Mouse (Mus musculus): ENCODE data around the gene Ucp2. TPM values are rescaled to one million over a fixed set of nuclear protein-coding genes. Genes with fewer than 3 reads are reported as not detected.

The Ucp2 gene
- 47.7 TPM for polyA plus RNA-seq (2021)

DNA sequence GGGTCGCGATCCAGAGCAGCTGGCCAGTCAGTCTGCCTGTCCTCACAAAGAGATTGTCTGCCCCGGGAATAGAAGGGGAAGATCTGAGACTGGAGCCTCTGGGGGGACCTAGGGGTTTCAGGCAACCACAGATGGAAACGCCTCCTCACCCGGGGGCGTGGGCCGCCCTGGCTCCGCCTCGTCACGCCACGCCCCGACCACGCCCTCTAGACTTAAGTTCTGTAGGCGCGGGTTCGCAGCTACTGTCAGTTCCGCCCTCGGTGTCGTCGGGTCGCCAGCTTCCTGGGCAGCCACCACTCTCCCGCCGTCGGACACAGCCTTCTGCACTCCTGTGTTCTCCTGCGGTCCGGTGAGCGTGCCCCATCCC lies at the start of gene Ucp2:
Gene Ucp2 (plus strand): TSS at position 221 of the 367 bp plus-strand sequence.
- no peaks in the 10 kb centered on the region for H3K27me3 ChIP-seq
- ChIA-PET POLR2A (no interaction called here), CTCF (no interaction called here)
- DNase-seq (ENCODE audit: low read depth, low spot score) (no peak), ATAC-seq (no peak)
- in situ Hi-C loops (cut with MboI; ENCODE audit: low pct_unique_long_range_greater_than_20kb), result no loop called here
- no peak for TF ChIP-seq CTCF (IDR thresholded peaks at IDR 0.05)

- ATAC-seq (no peak), DNase-seq (ENCODE audit: low read depth, low spot score) (no peak)
- no peak for TF ChIP-seq CTCF (IDR thresholded peaks at IDR 0.05)
- POLR2A ChIA-PET, result no interaction called here
- in situ Hi-C loops (cut with MboI; ENCODE audit: low pct_unique_long_range_greater_than_20kb), result no loop called here
- H3K27me3 ChIP-seq, result no peaks in the 10 kb centered on the region
- CTCF ChIA-PET, result interaction anchor here (1.6 kb wide), 1 partner anchor 14 kb away, joined by 6 read pairs; no protein-coding TSS in a partner anchor
Measured at GRCm38 (mm10) chr7:100443728-100444127, 49.4 kb upstream of the Ucp2 start.

DNA sequence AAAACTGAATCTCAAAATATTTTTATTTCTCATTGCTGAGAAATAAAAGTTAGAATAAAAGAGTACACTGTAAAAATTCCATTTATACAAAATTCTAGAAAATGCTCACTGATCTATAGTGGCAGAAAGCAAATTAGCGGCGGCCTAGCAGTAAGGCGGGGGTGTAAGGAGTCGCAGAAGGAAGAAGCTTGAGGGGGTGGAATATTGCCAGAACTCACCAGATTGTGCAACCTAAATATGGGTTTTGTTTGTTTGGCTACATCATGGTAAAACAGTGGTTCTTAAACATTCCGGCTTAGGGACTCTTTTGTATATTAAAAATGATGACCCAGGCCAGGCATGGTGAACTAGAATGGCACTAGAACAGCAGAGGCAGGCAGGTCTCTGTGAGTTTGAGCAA lies 46.9 kb upstream of the Ucp2 start:
- TF ChIP-seq CTCF (IDR thresholded peaks at IDR 0.05), result no peak
- ChIA-PET CTCF (no interaction called here), POLR2A (no interaction called here)
- in situ Hi-C loops (cut with MboI; ENCODE audit: low pct_unique_long_range_greater_than_20kb), result no loop called here
- DNase-seq (ENCODE audit: low read depth, low spot score), result no peak
- no peak for ATAC-seq
- no peaks in the 10 kb centered on the region for H3K27me3 ChIP-seq

- DNase-seq (ENCODE audit: low read depth, low spot score) (no peak), ATAC-seq (no peak)
- H3K27me3 ChIP-seq, result no peaks in the 10 kb centered on the region
- no peak for TF ChIP-seq CTCF (IDR thresholded peaks at IDR 0.05)
- in situ Hi-C loops (cut with MboI; ENCODE audit: low pct_unique_long_range_greater_than_20kb), result no loop called here
- ChIA-PET CTCF (no interaction called here), POLR2A (interaction anchor here (1.5 kb wide), 1 partner anchor 22 kb away, joined by 3 read pairs; no protein-coding TSS in a partner anchor)
Measured at GRCm38 (mm10) chr7:100448530-100448929, 44.6 kb upstream of the Ucp2 start.

GRCm38 (mm10) chr7:100448985-100449384 lies 44.2 kb upstream of the Ucp2 start:
- POLR2A ChIA-PET, result interaction anchor here (1.5 kb wide), 1 partner anchor 22 kb away, joined by 3 read pairs; no protein-coding TSS in a partner anchor
- no peak for ATAC-seq
- in situ Hi-C loops (cut with MboI; ENCODE audit: low pct_unique_long_range_greater_than_20kb), result no loop called here
- CTCF ChIA-PET, result interaction anchor here (1.6 kb wide), 1 partner anchor 8 kb away, joined by 5 read pairs; no protein-coding TSS in a partner anchor
- no peaks in the 10 kb centered on the region for H3K27me3 ChIP-seq
- no peak for TF ChIP-seq CTCF (IDR thresholded peaks at IDR 0.05)
- no peak for DNase-seq (ENCODE audit: low read depth, low spot score)

DNA sequence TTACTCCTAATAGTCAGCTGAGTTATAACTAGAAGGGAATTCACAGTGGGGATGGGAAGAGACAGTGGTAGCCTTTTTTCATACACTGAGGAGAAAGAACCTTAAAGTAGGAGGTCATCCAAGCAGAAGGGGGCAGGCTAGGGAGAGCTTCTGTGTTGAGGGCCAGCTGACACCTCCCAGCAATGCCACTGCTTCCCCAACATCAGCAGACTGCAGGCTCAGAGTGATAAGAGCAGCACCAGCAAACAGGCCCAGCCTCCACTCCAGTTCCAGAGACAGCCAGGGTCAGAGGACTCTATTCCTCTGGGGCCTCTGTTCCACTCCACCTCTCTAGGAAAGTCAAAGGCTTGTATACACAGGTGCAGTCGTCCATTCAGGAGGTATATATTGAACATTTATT lies 35.0 kb upstream of the Ucp2 start:
- no peak for ATAC-seq
- ChIA-PET POLR2A (no interaction called here), CTCF (interaction anchor here (1.1 kb wide), 1 partner anchor 15 kb away, joined by 3 read pairs; no protein-coding TSS in a partner anchor)
- H3K27me3 ChIP-seq, result no peaks in the 10 kb centered on the region
- TF ChIP-seq CTCF (IDR thresholded peaks at IDR 0.05), result no peak
- DNase-seq (ENCODE audit: low read depth, low spot score), result no peak
- in situ Hi-C loops (cut with MboI; ENCODE audit: low pct_unique_long_range_greater_than_20kb), result no loop called here

DNA sequence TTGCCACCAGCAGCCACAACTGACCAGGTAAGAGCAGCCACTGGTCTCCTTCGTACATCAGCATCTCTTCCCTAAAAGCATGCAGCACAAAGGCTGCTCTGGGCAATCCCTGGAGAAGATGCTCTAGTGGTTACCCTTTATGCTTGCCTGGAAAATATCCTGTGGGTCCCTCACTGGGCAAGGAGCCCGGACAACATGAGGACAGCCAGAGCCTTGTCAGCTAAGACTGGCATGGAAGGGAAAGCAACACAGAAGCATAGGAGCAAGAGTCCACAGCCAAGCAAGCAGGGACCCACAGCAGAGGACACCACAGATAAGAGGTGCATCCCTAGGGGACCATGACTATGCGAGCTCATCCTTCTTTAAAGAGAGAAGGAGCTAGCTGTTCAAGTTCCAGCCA lies 33.3 kb upstream of the Ucp2 start:
- ATAC-seq (no peak), DNase-seq (ENCODE audit: low read depth, low spot score) (no peak)
- CTCF ChIA-PET, result no interaction called here
- H3K27me3 ChIP-seq, result no peaks in the 10 kb centered on the region
- in situ Hi-C loops (cut with MboI; ENCODE audit: low pct_unique_long_range_greater_than_20kb), result no loop called here
- POLR2A ChIA-PET, result interaction anchor here (1.1 kb wide), 1 partner anchor 27 kb away, joined by 4 read pairs; no protein-coding TSS in a partner anchor
- TF ChIP-seq CTCF (IDR thresholded peaks at IDR 0.05), result no peak

GRCm38 (mm10) chr7:100461621-100462151 lies 31.5 kb upstream of the Ucp2 start:
- peak; percentile 67 for DNase-seq (ENCODE audit: low read depth, low spot score)
- in situ Hi-C loops (cut with MboI; ENCODE audit: low pct_unique_long_range_greater_than_20kb), result no loop called here
- POLR2A ChIA-PET, result no interaction called here
- H3K27me3 ChIP-seq, result no peaks in the 10 kb centered on the region
- TF ChIP-seq CTCF (IDR thresholded peaks at IDR 0.05), result no peak
- CTCF ChIA-PET, result interaction anchor here (1.1 kb wide), 1 partner anchor 33 kb away, joined by 5 read pairs; no protein-coding TSS in a partner anchor
- peak; percentile 34 for ATAC-seq

DNA sequence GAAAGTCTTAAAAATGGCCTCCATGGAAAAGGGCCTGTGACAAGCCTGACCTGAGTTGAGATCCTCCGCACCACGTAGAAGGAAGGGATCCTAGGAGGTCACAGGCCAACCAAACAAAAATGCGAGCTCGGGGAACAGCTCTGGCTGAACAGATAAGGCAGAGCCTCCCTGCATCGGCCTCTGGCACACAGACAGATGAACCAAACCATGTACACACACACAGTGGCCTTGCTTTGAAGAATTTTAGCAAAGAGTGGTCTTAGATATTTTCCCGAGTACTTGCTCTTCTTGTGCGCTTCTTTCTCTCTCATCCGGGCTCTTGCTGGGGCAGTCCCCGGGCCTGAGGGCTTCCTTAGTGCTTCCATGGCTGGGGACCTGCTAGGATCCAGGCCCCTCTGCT lies 29.9 kb upstream of the Ucp2 start:
- DNase-seq (ENCODE audit: low read depth, low spot score) (no peak), ATAC-seq (no peak)
- TF ChIP-seq CTCF (IDR thresholded peaks at IDR 0.05), result no peak
- in situ Hi-C loops (cut with MboI; ENCODE audit: low pct_unique_long_range_greater_than_20kb), result no loop called here
- H3K27me3 ChIP-seq, result no peaks in the 10 kb centered on the region
- CTCF ChIA-PET, result no interaction called here
- POLR2A ChIA-PET, result no interaction called here

GRCm38 (mm10) chr7:100463757-100464156 lies 29.4 kb upstream of the Ucp2 start:
- H3K27me3 ChIP-seq, result no peaks in the 10 kb centered on the region
- CTCF ChIA-PET, result interaction anchor here (1.4 kb wide), 1 partner anchor 57 kb away, joined by 3 read pairs; no protein-coding TSS in a partner anchor
- no peak for TF ChIP-seq CTCF (IDR thresholded peaks at IDR 0.05)
- POLR2A ChIA-PET, result no interaction called here
- in situ Hi-C loops (cut with MboI; ENCODE audit: low pct_unique_long_range_greater_than_20kb), result no loop called here
- ATAC-seq, result no peak
- no peak for DNase-seq (ENCODE audit: low read depth, low spot score)

DNA sequence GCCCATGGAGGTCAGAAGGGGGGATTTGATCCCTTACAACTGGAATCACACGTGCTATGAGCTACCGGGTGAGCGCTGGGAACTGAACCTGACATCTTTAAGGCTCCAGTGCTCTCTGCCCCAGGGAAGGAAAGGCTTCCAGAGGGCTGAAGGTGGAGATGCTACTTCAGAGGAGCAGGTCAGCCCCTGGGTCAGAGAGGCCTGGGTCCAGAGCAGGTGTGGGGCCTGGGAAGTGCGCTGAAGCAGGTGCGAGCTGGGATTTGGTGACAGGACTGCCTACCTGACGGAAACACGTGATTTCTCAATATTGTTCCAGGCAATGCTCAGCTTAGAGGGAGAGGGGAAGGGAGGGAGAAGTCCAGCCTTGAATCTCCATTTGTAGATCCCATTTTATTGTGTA lies 28.9 kb upstream of the Ucp2 start:
- ChIA-PET POLR2A (no interaction called here), CTCF (interaction anchor here (1.4 kb wide), 1 partner anchor 56 kb away, joined by 3 read pairs; no protein-coding TSS in a partner anchor)
- no peaks in the 10 kb centered on the region for H3K27me3 ChIP-seq
- no peak for ATAC-seq
- no peak for DNase-seq (ENCODE audit: low read depth, low spot score)
- in situ Hi-C loops (cut with MboI; ENCODE audit: low pct_unique_long_range_greater_than_20kb), result no loop called here
- TF ChIP-seq CTCF (IDR thresholded peaks at IDR 0.05), result no peak

- ATAC-seq, result no peak
- no peak for DNase-seq (ENCODE audit: low read depth, low spot score)
- in situ Hi-C loops (cut with MboI; ENCODE audit: low pct_unique_long_range_greater_than_20kb), result no loop called here
Measured at GRCm38 (mm10) chr7:100465248-100465647, 27.9 kb upstream of the Ucp2 start.

More at GRCm38 (mm10) chr7:100465248-100465647, 27.9 kb upstream of the Ucp2 start:
- ChIA-PET POLR2A (no interaction called here), CTCF (interaction anchor here (1.0 to 1.2 kb wide), 2 partner anchors 10 to 56 kb away, joined by 3 to 4 read pairs; no protein-coding TSS in a partner anchor)
- H3K27me3 ChIP-seq, result no peaks in the 10 kb centered on the region
- TF ChIP-seq CTCF (IDR thresholded peaks at IDR 0.05), result no peak

Data from Patski (cell line).